Mouse (Mus musculus) CH12.LX (cell line): ENCODE data around the gene Tdp1. TPM values are rescaled to one million over a fixed set of nuclear protein-coding genes. Genes with fewer than 3 reads are reported as not detected.

Source experiments
- DNase-seq: peaks from one replicate; pipeline ENCODE4 v3.0.0-alpha.2; 2013; ENCODE audit errors: extremely low read depth
- H3K27ac ChIP-seq: 2 replicates; pipeline ENCODE4 v1.5.1; 2012; ENCODE audit warnings: low read depth, mild to moderate bottlenecking, control low read depth, moderate library complexity; ENCODE audit not compliant: insufficient read depth
- H3K27me3 ChIP-seq: replicated peaks from 2 replicates; pipeline ENCODE3; 2012; ENCODE audit warnings: inconsistent platforms
- H3K36me3 ChIP-seq, 2 experiments: replicated peaks in 1 of 2; 2 replicates each; pipeline versions ENCODE3 to v1.6.1; 2012; ENCODE audit warnings: inconsistent platforms in 1 of 2, low read length in 1 of 2, mild to moderate bottlenecking in 1 of 2, mixed read lengths in 1 of 2, moderate library complexity in 1 of 2; ENCODE audit not compliant: control insufficient read depth in 1 of 2, insufficient read depth in 1 of 2
- H3K4me1 ChIP-seq, 2 experiments: 2 replicates each; pipeline ENCODE4 v1.6.1; 2012; ENCODE audit warnings: inconsistent platforms in 1 of 2, moderate library complexity in 1 of 2; ENCODE audit not compliant: insufficient read depth in 2 of 2, control insufficient read depth in 1 of 2
- H3K4me2 ChIP-seq: 2 replicates; pipeline ENCODE4 v1.6.1; 2012; ENCODE audit warnings: low read depth, mild to moderate bottlenecking, control low read depth; ENCODE audit not compliant: poor library complexity, insufficient read depth, severe bottlenecking
- H3K4me3 ChIP-seq, 3 experiments: fragments of 150-350 bp in 1 of 3; sonication (generic) in 1 of 3; replicated peaks in 1 of 3; 2 replicates each; pipeline versions ENCODE3 to v1.5.1; 2011 to 2012; ENCODE audit warnings: low read depth in 2 of 3, low read length in 2 of 3, mild to moderate bottlenecking in 2 of 3, moderate library complexity in 2 of 3, control low read depth in 1 of 3, improper control_type of control experiment in 1 of 3, inconsistent platforms in 1 of 3, mixed read lengths in 1 of 3; ENCODE audit not compliant: poor library complexity in 1 of 3
- H3K79me2 ChIP-seq: replicated peaks from 2 replicates; pipeline ENCODE4 v1.6.1; 2012; ENCODE audit warnings: mild to moderate bottlenecking, moderate library complexity; ENCODE audit not compliant: control insufficient read depth, poor library complexity, insufficient read depth, severe bottlenecking; ENCODE audit errors: extremely low read depth
- H3K9ac ChIP-seq: 2 replicates; pipeline ENCODE4 v1.6.1; 2012; ENCODE audit warnings: low read depth, mild to moderate bottlenecking, control low read depth, moderate library complexity; ENCODE audit not compliant: insufficient read depth
- H3K9me3 ChIP-seq: replicated peaks from 2 replicates; pipeline ENCODE3; 2012; ENCODE audit warnings: low read length, inconsistent platforms, mixed read lengths
- CHD1 ChIP-seq: IDR thresholded peaks from 2 replicates; pipeline ENCODE4 v1.6.1; 2012; ENCODE audit warnings: low read depth, low read length, improper control_type of control experiment, inconsistent platforms
- CHD2 ChIP-seq: IDR thresholded peaks from 2 replicates; pipeline ENCODE4 v1.6.1; 2011; ENCODE audit warnings: low read length, improper control_type of control experiment
- CTCF ChIP-seq, 2 experiments: IDR thresholded peaks in 1 of 2; conservative IDR thresholded peaks in 1 of 2; 2 replicates each; pipeline ENCODE4 v1.5.1; 2011 to 2012; ENCODE audit warnings: low read depth in 2 of 2, low read length in 2 of 2, improper control_type of control experiment in 1 of 2, inconsistent platforms in 1 of 2, mild to moderate bottlenecking in 1 of 2, moderate library complexity in 1 of 2
- ETS1 ChIP-seq: conservative IDR thresholded peaks from 2 replicates; pipeline ENCODE4 v1.6.1; 2012; ENCODE audit warnings: low read depth, mild to moderate bottlenecking, inconsistent platforms, low read length, improper control_type of control experiment, moderate library complexity
- GABPA ChIP-seq: IDR thresholded peaks from 2 replicates; pipeline ENCODE4 v1.6.1; 2012; ENCODE audit warnings: low read depth, low read length, improper control_type of control experiment, inconsistent platforms; ENCODE audit not compliant: insufficient replicate concordance
- MAX ChIP-seq: IDR thresholded peaks from 2 replicates; pipeline ENCODE4 v1.6.1; 2011; ENCODE audit warnings: low read length, improper control_type of control experiment
- MEF2A ChIP-seq: IDR thresholded peaks from 2 replicates; pipeline ENCODE4 v1.6.1; 2014; ENCODE audit warnings: low read depth, mild to moderate bottlenecking, inconsistent platforms, low read length, improper control_type of control experiment, borderline replicate concordance
- MYC ChIP-seq: IDR thresholded peaks from 2 replicates; pipeline ENCODE4 v1.6.1; 2011; ENCODE audit warnings: low read depth, mild to moderate bottlenecking, improper control_type of control experiment, low read length
- NELFE ChIP-seq: IDR thresholded peaks from 2 replicates; pipeline ENCODE4 v1.6.1; 2011; ENCODE audit warnings: low read depth, low read length, improper control_type of control experiment
- RAD21 ChIP-seq: IDR thresholded peaks from 2 replicates; pipeline ENCODE4 v1.6.1; 2011; ENCODE audit warnings: low read depth, mild to moderate bottlenecking, low read length, improper control_type of control experiment, moderate library complexity
- SMC3 ChIP-seq: IDR thresholded peaks from 2 replicates; pipeline ENCODE4 v1.6.1; 2011; ENCODE audit warnings: low read depth, low read length, improper control_type of control experiment
- TCF12 ChIP-seq: IDR thresholded peaks from 2 replicates; pipeline ENCODE4 v1.6.1; 2014; ENCODE audit warnings: low read depth, mild to moderate bottlenecking, inconsistent platforms, low read length, improper control_type of control experiment
- ZMIZ1 ChIP-seq: IDR thresholded peaks from 2 replicates; pipeline ENCODE4 v1.6.1; 2012; ENCODE audit warnings: low read depth, mild to moderate bottlenecking, inconsistent platforms, low read length, improper control_type of control experiment
- dilution Hi-C: fragments of 300-500 bp; cut with MboI; formaldehyde crosslinking; loops from 2 replicates; pipeline ENCODE4 v1.14.3; 2020; ENCODE audit warnings: low sequenced_read_pairs; ENCODE audit not compliant: extremely low pct_unique_long_range_greater_than_20kb, extremely low pct_ligation_motif_present
- in situ Hi-C: fragments of 300-500 bp; cut with MboI; formaldehyde crosslinking; loops from 3 replicates; pipeline ENCODE4 v1.14.3; 2019; ENCODE audit warnings: low sequenced_read_pairs, low pct_ligation_motif_present, low pct_unique_long_range_greater_than_20kb, mixed read lengths
- polyA plus RNA-seq: library from polyadenylated mRNA; unstranded; fragments of >175 nt; gene quantifications from 2 replicates; pipeline ENCODE4 v1.2.1, GENCODE M21; 2012; ENCODE audit warnings: low read depth; ENCODE audit not compliant: insufficient read length
- total RNA-seq, 2 experiments: library from RNA; depleted of rRNA; stranded (reverse); fragments of 300-350 nt in 1 of 2; fragments of >200 nt in 1 of 2; gene quantifications; 2 replicates each; pipeline ENCODE4 v1.2.3; 2012 to 2014

Gene Tdp1
- total and polyA plus RNA-seq, 3 experiments, result 16.9 to 53.7 (median 27.4) TPM

DNA sequence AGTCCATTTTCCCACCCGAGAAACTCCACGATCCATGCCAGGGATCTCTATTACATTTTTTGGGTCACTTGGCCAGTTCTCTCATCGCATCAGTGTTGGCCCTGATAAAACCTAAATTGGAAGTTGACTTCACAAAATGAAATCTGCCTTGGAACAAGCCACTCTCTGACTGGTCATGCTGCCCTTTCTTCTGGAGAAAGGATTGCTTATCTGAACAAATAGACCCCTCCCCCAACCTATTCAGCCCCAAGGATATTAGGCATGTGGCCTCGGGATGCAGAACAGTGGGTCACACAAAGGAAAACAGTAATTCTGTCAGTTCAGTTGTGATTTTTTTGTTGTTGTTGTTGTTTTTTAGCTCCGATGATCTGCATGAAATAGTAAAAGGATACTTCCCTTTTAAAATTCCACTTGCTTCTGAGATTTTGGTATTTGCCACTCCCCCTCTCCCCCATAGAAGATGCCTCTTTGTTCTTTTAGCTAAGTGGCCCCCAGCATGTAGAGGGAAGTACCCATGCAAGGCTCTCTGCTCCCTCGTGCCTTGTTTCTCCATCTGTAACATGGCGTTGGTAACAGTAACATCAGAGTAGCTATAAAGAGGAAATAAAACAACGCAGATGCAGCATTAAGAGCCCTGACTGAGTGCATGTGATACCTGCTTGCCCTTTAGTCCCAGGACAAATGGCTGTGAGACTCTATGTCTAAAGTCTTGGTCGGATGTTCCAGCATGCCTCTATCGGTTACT is 109.0 kb downstream of the Tdp1 start:
- peaks cover 7 to 21% of the 10 kb centered on the region in 2 experiments for H3K4me1 ChIP-seq
- H3K27ac ChIP-seq, result no peak overlapping the region
- H3K36me3 ChIP-seq, result no peaks in the 10 kb centered on the region
- in situ Hi-C loops (no loop called here), dilution Hi-C loops (no loop called here)
- TF ChIP-seq TCF12 (no peak), GABPA (no peak), CHD1 (no peak), ETS1 (no peak), MYC (no peak), CTCF (conservative IDR thresholded peaks at IDR 0.05 in 1 of 2, IDR thresholded peaks at IDR 0.05 in 1 of 2; ENCODE audit: low read depth in 2 of 2, low read length in 2 of 2) (no peak), ZMIZ1 (no peak), NELFE (no peak), CHD2 (no peak)
- H3K27me3 ChIP-seq, result no peaks in the 10 kb centered on the region
- H3K79me2 ChIP-seq, result no peaks in the 10 kb centered on the region
- H3K4me3 ChIP-seq, result no peak overlapping the region
- H3K9me3 ChIP-seq, result peaks cover 4% of the 10 kb centered on the region
- no peak overlapping the region for H3K9ac ChIP-seq
- no peak for DNase-seq
- no peak overlapping the region for H3K4me2 ChIP-seq

DNA sequence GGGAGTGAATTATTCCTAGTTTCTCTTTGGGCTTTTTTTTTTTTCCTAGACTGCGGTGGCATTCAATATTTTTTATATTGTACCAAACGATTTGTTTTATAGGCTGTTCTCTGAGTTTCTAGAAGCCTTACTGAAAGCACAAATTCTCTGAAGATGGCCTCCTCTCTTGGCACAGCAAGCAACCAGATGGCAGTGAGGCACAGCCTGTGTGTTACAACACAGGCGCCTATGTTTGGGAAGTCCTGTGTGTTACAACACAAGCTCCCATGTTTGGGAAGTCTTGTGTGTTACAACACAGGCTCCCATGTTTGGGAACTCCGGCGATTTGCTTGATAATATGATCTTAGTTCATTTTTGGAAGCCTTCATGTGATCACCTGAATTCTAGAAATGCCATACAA is 111.6 kb downstream of the Tdp1 start:
- no peaks in the 10 kb centered on the region for H3K27me3 ChIP-seq
- in situ Hi-C loops (no loop called here), dilution Hi-C loops (no loop called here)
- no peak overlapping the region for H3K9ac ChIP-seq
- H3K9me3 ChIP-seq, result peaks cover 2% of the 10 kb centered on the region
- no peak overlapping the region for H3K4me2 ChIP-seq
- TF ChIP-seq MAX (no peak), RAD21 (no peak), NELFE (no peak), SMC3 (no peak), MEF2A (no peak), CHD2 (no peak)
- H3K79me2 ChIP-seq, result no peaks in the 10 kb centered on the region
- no peaks in the 10 kb centered on the region for H3K36me3 ChIP-seq
- DNase-seq, result no peak
- H3K27ac ChIP-seq, result no peak overlapping the region
- no peak overlapping the region for H3K4me3 ChIP-seq
- peaks cover 7 to 21% of the 10 kb centered on the region in 2 experiments for H3K4me1 ChIP-seq

DNA sequence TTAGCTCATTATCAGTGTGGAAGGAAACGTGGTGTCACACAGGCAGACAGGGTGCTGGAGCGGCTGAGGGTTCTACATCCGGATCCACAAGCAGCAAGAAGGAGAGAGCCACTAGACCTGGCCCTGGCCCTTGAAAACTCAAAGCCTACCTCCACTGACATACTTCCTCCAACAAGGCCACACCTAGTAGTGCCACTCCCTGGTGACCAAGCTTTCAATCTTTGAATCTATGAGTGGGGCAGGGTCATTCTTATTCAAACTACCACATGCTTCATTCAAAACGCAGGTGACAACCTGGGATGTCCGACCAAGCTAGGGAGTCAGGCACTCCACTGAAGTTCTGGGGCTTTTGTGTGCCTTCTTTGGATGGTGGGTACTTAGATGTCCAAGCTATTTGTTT is 115.4 kb downstream of the Tdp1 start:
- Histone ChIP-seq H3K27me3 (no peaks in the 10 kb centered on the region), H3K4me2 (no peak overlapping the region), H3K79me2 (no peaks in the 10 kb centered on the region), H3K9ac (no peak overlapping the region), H3K4me3 (no peak overlapping the region), H3K9me3 (no peaks in the 10 kb centered on the region), H3K4me1 (peaks cover 0 to 7% of the 10 kb centered on the region in 2 experiments; a peak in 1 of 4 replicates), H3K36me3 (no peaks in the 10 kb centered on the region), H3K27ac (no peak overlapping the region)
- no peak for TF ChIP-seq ZMIZ1
- dilution Hi-C loops (no loop called here), in situ Hi-C loops (no loop called here)
- DNase-seq, result no peak
